Mouse (Mus musculus): ENCODE measurements at regions not wholly inside any gene's neighbourhood (a gene's known extent, or its start where the extent isn't known, plus 50 kb on each side); places are given as distances from the start of the nearest gene placed in this dataset.
"Not testable (repeated sequence)": the region's sequence is repeated elsewhere in the genome, so short reads cannot be mapped to it uniquely, and the experiment has no call there.

DNA sequence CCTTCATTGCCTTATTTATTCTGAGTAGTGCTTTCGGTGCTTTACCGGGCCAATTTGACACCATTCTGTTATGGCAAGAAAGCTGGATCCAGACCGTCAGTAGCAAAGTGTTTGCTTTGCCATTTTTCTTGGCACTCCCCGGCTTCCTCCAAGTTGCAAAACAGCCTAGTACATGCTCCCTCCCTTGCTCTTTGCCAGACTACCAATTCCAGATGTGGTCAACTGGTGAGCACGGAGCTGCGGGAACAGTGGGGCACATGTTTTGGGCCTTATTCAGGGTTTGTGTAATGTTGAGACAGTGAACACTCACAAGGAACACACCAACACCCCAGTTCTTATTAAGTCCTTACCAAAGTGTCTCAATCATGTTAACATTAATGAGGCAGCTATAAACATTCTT is 348.4 kb upstream of the Adamts5 start:
- no peaks in the 10 kb centered on the region for H3K27me3 ChIP-seq
- H3K4me1 ChIP-seq = no peaks in the 10 kb centered on the region
- H3K36me3 ChIP-seq (ENCODE audit: poor library complexity, severe bottlenecking) = no peaks in the 10 kb centered on the region
- H3K9me3 ChIP-seq (replicated peaks) = no peaks in the 10 kb centered on the region
- WGBS = 94% methylated on average over 6 of the region's 6 CpGs
- H3K9ac ChIP-seq = no peak overlapping the region
- no peak overlapping the region for H3K4me2 ChIP-seq
- no peak overlapping the region for H3K27ac ChIP-seq
- no peak for ATAC-seq
- no peak overlapping the region for H3K4me3 ChIP-seq

DNA sequence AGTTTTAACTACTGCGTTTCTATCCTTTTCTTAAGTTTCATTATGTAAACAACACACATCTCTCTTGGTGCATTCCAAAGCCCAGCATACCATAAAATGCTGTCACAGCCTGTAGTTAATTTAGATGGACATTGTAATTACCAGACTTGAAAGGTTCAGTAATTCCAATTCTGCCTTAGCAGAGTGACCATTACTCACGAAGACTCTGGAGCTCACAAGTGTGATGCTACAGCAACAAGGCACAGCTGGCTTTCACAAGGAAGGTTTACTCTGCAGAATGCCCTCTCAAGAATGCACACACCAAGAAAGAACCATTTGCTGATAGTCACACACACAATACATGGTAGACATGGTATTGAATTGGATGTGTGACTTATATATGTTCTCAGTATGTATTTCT is 342.6 kb upstream of the Adamts5 start:
- no peak for ATAC-seq
- Histone ChIP-seq H3K9ac (no peak overlapping the region), H3K4me3 (no peak overlapping the region), H3K27me3 (no peaks in the 10 kb centered on the region), H3K36me3 (ENCODE audit: poor library complexity, severe bottlenecking) (no peaks in the 10 kb centered on the region), H3K4me2 (no peak overlapping the region), H3K4me1 (no peaks in the 10 kb centered on the region), H3K9me3 (replicated peaks) (no peaks in the 10 kb centered on the region), H3K27ac (no peak overlapping the region)
- 75% methylated on average over 2 of the region's 2 CpGs for WGBS

DNA sequence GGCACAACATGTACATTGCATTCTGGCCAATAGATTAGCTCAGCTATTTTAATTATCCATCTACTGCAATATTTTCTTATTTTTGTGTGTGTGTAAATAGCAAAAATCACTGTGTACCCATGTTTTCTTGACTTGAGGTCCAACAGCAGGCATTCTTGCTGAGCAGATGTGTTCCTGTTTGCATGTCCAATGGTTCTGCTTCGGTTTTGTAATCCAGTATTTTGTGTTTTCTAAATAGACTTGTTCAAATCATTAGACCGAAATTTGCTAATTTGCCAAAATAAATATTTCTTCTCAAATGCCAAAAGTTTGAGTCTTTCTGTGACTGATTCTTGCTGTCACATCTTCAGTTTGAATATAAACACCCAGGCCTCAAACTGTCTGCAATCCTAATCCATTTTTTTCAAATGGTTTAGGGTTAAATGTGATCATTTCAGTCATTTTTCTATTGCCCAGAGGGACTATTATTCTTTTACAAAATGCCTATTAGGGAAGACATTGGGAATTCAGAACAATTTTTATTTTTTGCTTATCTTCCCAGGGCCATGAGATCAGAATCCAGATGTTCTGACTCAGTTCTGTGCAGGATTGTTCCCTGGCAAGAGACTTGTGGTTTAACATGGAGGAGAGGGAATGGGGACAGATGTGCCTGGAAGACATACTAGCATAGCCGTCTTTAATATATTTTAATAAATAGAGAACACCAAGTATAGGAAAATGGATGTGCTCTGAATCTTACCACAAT is 341.3 kb upstream of the Adamts5 start:
- 86% methylated on average over 3 of the region's 3 CpGs for WGBS
- H3K9me3 ChIP-seq (replicated peaks) = no peaks in the 10 kb centered on the region

DNA sequence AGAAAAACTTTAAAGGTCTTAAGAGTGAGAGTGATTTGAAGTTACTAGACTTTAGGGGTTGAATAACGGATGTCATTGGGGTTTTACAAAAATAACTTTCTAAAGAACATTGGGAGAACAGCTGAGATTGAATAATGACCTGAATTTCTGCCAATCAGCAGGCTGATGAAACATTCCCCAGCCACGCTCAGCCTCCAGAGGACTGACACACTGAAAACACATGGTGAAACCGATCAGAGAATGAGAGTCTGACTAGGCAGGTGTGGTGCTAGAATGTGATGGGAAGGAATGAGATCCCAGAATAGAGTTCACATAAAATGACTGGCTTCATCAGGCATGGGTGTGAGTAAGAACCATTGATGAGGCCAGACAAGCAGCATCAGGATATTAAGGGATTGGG is 321.4 kb upstream of the Adamts5 start:
- Histone ChIP-seq H3K4me2 (no peak overlapping the region), H3K4me3 (no peak overlapping the region), H3K36me3 (ENCODE audit: poor library complexity, severe bottlenecking) (no peaks in the 10 kb centered on the region), H3K27ac (no peak overlapping the region), H3K27me3 (no peaks in the 10 kb centered on the region), H3K9me3 (replicated peaks) (no peaks in the 10 kb centered on the region), H3K9ac (no peak overlapping the region), H3K4me1 (no peaks in the 10 kb centered on the region)
- ATAC-seq = no peak
- 71% methylated on average over 3 of the region's 3 CpGs for WGBS

More for the DNA sequence above, 341.3 kb upstream of the Adamts5 start:
- Histone ChIP-seq H3K27ac (no peak overlapping the region), H3K27me3 (no peaks in the 10 kb centered on the region), H3K4me3 (no peak overlapping the region), H3K4me2 (no peak overlapping the region), H3K4me1 (no peaks in the 10 kb centered on the region), H3K9ac (no peak overlapping the region), H3K36me3 (ENCODE audit: poor library complexity, severe bottlenecking) (no peaks in the 10 kb centered on the region)
- ATAC-seq = no peak

GRCm38 (mm10) chr16:86210547-86210946 is 308.9 kb upstream of the Adamts5 start:
- Histone ChIP-seq H3K4me2 (no peak overlapping the region), H3K27me3 (no peaks in the 10 kb centered on the region), H3K9ac (no peak overlapping the region), H3K27ac (no peak overlapping the region), H3K4me1 (no peaks in the 10 kb centered on the region), H3K4me3 (no peak overlapping the region), H3K36me3 (ENCODE audit: poor library complexity, severe bottlenecking) (no peaks in the 10 kb centered on the region), H3K9me3 (replicated peaks) (no peaks in the 10 kb centered on the region)
- no peak for ATAC-seq

- Histone ChIP-seq H3K27me3 (no peaks in the 10 kb centered on the region), H3K4me3 (no peak overlapping the region), H3K4me2 (no peak overlapping the region), H3K27ac (no peak overlapping the region), H3K4me1 (no peaks in the 10 kb centered on the region), H3K9ac (no peak overlapping the region), H3K9me3 (replicated peaks) (no peaks in the 10 kb centered on the region), H3K36me3 (ENCODE audit: poor library complexity, severe bottlenecking) (no peaks in the 10 kb centered on the region)
- no peak for ATAC-seq
These were observed 307.7 kb upstream of the Adamts5 start for GRCm38 (mm10) chr16:86209319-86209718.

- no peak overlapping the region for H3K4me3 ChIP-seq
- WGBS = 82% methylated on average over 1 of the region's 1 CpGs
- no peak overlapping the region for H3K9ac ChIP-seq
- H3K4me1 ChIP-seq = no peaks in the 10 kb centered on the region
- no peaks in the 10 kb centered on the region for H3K36me3 ChIP-seq (ENCODE audit: poor library complexity, severe bottlenecking)
- no peaks in the 10 kb centered on the region for H3K27me3 ChIP-seq
- H3K4me2 ChIP-seq = no peak overlapping the region
- no peaks in the 10 kb centered on the region for H3K9me3 ChIP-seq (replicated peaks)
- no peak overlapping the region for H3K27ac ChIP-seq
- ATAC-seq = no peak
These were observed 288.2 kb upstream of the Adamts5 start for GRCm38 (mm10) chr16:86189874-86190273.

DNA sequence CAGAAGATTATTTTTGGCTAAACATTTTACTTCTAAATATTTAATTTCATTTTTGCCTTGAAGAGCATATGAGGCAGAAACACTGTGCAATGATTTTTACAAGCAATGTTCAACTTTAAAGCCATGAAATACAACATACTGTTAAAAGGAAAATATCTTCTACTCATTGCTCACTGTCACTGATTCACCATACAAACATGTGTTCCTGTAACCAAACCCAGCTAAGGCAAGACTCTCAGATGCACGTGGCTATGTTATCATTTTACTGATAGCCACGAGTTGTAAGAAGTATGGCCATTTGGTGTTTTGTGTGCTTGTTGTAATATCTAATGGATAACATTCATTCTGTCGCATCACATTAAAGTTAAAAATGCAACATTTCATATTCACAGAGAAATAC is 287.3 kb upstream of the Adamts5 start:
- 87% methylated on average over 3 of the region's 3 CpGs for WGBS
- H3K36me3 ChIP-seq (ENCODE audit: poor library complexity, severe bottlenecking) = no peaks in the 10 kb centered on the region
- H3K9ac ChIP-seq = no peak overlapping the region

DNA sequence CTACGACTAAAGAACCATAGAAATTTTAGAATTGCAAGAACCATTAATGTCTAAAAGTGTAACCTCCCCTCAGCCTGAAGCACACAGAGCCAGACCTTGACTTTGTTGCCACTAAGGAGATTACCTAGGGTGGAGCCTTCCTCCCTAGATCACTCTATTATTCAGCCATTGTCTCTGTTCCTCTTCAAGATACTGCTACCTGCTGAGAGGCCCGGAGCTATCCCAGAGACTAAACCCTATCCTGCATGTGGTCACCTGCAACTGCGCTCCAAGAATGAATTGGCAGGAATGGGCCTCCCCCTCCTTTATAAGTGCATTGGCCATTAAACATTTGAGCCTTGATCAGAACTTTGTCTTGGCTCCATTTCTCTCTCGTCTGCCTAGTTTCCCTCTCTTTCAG is 286.0 kb upstream of the Adamts5 start:
- not testable (repeated sequence) for H3K9me3 ChIP-seq (replicated peaks); ATAC-seq; H3K4me2 ChIP-seq; H3K27ac ChIP-seq; H3K4me1 ChIP-seq; H3K4me3 ChIP-seq; H3K27me3 ChIP-seq; H3K9ac ChIP-seq; H3K36me3 ChIP-seq (ENCODE audit: poor library complexity, severe bottlenecking)
- WGBS = 43% methylated on average over 4 of the region's 4 CpGs

More for the DNA sequence above, 287.3 kb upstream of the Adamts5 start:
- H3K4me1 ChIP-seq = no peaks in the 10 kb centered on the region
- H3K4me3 ChIP-seq = no peak overlapping the region
- H3K4me2 ChIP-seq = no peak overlapping the region
- no peaks in the 10 kb centered on the region for H3K9me3 ChIP-seq (replicated peaks)
- H3K27me3 ChIP-seq = no peaks in the 10 kb centered on the region
- ATAC-seq = no peak
- no peak overlapping the region for H3K27ac ChIP-seq

DNA sequence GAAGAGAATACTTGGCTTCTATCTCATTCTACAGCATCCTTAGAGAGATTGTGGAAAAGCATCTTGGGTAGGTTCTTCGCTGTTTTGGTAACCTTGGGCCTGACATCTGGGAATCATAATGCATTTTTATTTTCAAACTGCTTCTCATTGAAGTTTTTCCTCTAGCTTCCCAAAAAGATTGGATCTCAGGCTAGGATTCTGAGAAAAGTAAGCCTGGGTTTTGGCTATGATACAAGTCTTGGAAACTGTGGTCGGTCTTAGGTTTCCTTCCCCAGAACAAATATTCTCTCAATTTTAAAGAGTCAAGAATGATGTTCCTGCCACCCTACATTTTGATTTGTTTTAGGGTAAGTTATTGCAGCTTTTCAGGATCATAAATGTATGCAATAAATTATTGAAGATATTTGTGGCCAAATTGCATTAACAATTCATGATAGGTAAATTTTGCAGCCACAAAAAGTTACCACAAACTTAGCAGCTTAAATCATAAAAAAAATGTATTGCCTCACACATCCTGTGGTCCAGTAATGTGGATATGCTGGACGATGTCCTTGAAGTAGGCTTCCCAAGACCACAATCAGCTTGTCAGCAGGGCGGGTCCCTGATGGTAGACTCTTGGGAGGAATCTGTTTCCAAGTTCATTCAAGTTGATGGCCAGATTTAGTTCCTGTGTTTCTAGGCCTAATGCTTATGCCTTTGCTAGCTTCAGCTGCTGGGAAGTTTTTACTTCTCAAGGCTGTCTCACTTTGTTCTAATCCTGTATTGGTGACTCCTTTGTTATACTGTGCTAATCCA is 257.6 kb upstream of the Adamts5 start:
- Histone ChIP-seq H3K4me1 (no peaks in the 10 kb centered on the region), H3K27me3 (no peaks in the 10 kb centered on the region), H3K27ac (no peak overlapping the region), H3K9ac (no peak overlapping the region), H3K9me3 (replicated peaks) (no peaks in the 10 kb centered on the region), H3K36me3 (ENCODE audit: poor library complexity, severe bottlenecking) (no peaks in the 10 kb centered on the region), H3K4me2 (no peak overlapping the region), H3K4me3 (no peak overlapping the region)
- 87% methylated on average over 4 of the region's 4 CpGs for WGBS
- ATAC-seq = no peak

DNA sequence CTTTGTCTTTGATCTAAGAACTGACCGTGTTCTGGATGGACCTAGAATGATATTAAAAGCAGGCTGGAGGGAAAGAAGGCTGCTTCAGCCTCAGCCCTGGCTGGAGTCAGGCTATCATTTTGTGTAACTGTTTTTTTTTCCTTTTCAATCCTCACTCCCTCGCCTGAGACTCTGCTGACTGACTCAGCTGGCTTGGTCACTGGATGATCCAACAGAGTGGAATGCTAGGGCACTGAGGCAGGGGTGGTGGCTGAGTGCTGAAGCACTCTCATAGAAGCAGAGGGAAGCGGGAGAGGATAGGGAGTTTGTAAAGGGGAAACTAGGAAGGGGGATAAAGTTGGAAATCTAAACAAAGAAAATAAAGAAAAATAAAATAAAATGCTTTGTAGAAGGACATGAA is 236.5 kb upstream of the Adamts5 start:
- no peaks in the 10 kb centered on the region for H3K27me3 ChIP-seq
- H3K27ac ChIP-seq = no peak overlapping the region
- no peak overlapping the region for H3K4me3 ChIP-seq
- WGBS = 58% methylated on average over 3 of the region's 3 CpGs
- H3K4me2 ChIP-seq = no peak overlapping the region
- no peaks in the 10 kb centered on the region for H3K36me3 ChIP-seq (ENCODE audit: poor library complexity, severe bottlenecking)
- H3K4me1 ChIP-seq = no peaks in the 10 kb centered on the region
- no peaks in the 10 kb centered on the region for H3K9me3 ChIP-seq (replicated peaks)
- no peak overlapping the region for H3K9ac ChIP-seq
- ATAC-seq = no peak

DNA sequence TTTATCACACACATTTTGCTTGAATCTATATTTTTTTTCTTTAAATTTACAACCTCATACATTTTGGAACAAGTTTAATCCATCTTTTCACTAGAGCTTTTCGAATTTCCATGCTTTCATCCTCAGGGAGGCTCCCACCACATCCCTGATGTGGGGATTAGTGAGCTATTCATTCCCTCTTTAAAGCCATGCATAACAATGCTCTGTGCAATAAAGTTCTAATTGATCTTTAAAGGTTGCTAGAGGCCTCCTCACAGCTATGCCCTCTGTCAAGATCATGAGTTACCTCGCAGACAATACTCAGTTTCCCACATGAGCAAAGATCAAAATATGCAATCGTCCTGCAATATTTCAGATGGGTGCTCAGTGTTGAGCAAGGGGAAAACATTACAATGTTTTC is 234.5 kb upstream of the Adamts5 start:
- no peaks in the 10 kb centered on the region for H3K4me1 ChIP-seq
- 4% methylated on average over 3 of the region's 3 CpGs for WGBS
- no peaks in the 10 kb centered on the region for H3K27me3 ChIP-seq
- no peaks in the 10 kb centered on the region for H3K9me3 ChIP-seq (replicated peaks)
- no peak overlapping the region for H3K4me2 ChIP-seq
- no peaks in the 10 kb centered on the region for H3K36me3 ChIP-seq (ENCODE audit: poor library complexity, severe bottlenecking)
- no peak overlapping the region for H3K27ac ChIP-seq
- H3K9ac ChIP-seq = no peak overlapping the region
- no peak for ATAC-seq
- no peak overlapping the region for H3K4me3 ChIP-seq

DNA sequence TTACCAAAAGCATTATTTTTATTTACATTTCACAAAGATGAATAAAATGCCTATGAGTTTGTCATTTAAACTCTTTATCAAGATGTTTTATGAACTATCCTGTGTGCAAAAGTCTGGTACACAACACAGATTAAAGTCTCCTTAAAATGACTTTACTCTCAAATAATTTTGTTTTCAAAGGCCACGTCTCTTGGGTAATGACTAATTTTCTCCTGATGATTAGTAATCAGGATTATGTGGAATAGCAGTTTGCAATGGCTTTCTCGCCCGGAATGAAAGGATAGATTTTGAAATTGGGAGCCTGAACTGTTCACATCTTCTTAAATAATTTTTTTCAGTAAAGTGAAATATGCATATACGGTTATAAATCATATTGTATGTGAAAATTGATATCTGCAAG is 225.8 kb upstream of the Adamts5 start:
- H3K4me1 ChIP-seq = no peaks in the 10 kb centered on the region
- H3K9me3 ChIP-seq (replicated peaks) = no peaks in the 10 kb centered on the region
- ATAC-seq = no peak
- no peak overlapping the region for H3K4me3 ChIP-seq
- H3K36me3 ChIP-seq (ENCODE audit: poor library complexity, severe bottlenecking) = no peaks in the 10 kb centered on the region
- H3K9ac ChIP-seq = no peak overlapping the region
- H3K27ac ChIP-seq = no peak overlapping the region
- no peak overlapping the region for H3K4me2 ChIP-seq
- no peaks in the 10 kb centered on the region for H3K27me3 ChIP-seq
- 83% methylated on average over 4 of the region's 4 CpGs for WGBS
